12 mouse cellular contexts compared by ENCODE assay signal in the genomic region with DNA sequence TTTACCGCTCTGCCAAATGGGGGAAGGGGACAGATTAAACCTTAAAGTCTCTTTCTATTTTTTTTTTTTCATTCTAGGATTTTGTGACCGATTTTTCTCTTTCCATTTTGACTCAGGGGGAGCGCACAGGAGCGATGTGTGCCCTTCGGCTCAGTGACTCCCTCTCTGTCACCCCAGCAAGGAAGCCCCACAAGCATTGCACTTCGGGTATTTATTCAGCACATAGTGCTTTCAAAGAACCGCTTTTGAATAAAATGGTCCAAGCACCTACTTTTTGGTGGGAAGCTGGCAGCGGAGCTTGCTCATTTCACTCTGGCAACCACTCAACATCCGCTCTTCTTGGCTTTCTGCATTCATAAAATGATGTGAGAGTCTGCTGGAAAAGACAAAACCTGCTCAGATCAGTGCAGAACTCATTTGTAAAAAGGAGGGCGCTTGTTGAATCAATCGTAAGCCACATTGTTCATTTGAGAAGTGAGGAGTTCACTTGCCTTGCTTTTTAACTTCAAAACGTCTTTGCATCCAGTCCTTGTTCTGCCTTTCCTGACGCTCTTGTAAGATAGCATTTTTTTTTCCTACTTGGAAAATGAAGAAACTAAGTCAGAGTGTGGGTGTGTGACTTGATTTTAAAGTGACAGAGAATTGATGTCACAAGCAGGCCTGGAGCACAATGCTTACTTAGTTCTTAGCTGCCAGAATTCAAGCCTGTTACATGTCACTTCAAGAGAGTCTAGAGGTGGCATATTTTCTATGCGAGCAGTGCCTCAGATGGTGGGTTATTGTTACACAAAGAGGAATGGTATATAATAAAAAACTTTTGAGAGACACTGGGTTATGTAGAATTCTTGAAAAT.
DNase-seq lines count a peak whose midpoint lies in the region; ATAC-seq and TF ChIP-seq lines count a peak whose summit lies in the region.
"Had no signal": no experiment of that assay in that cellular context is flagged by ENCODE, and none has a peak within 500 bp of the region (broad histone marks: within the 10 kb centered on the region; RNA-seq: fewer than 3 reads in every experiment).

No protein-coding gene starts in this region.

- no peak for TF ChIP-seq CTCF in forebrain, postnatal 0 days (IDR thresholded peaks at IDR 0.05; ENCODE audit: low read depth)
- TF ChIP-seq CTCF in midbrain, postnatal 0 days (IDR thresholded peaks at IDR 0.05), result no peak
- no peak for TF ChIP-seq CTCF in lung, postnatal 0 days (IDR thresholded peaks at IDR 0.05)

- ATAC-seq in hindbrain, embryonic 14.5 days (ENCODE audit: low FRiP score), result peak; percentile 55; the same call in 1 of the 2 replicates
- peak; percentile 74 for ATAC-seq in forebrain, postnatal 0 days
- ATAC-seq in midbrain, postnatal 0 days (ENCODE audit: low FRiP score), result no peak; the same call in 1 of the 2 replicates
- ATAC-seq in lung, postnatal 0 days, result no peak

- no peak overlapping the region for H3K9ac ChIP-seq in hindbrain, embryonic 14.5 days
- no peak overlapping the region for H3K9ac ChIP-seq in forebrain, postnatal 0 days
- H3K9ac ChIP-seq in midbrain, postnatal 0 days (replicated peaks; ENCODE audit: low read length, poor library complexity, severe bottlenecking), result no peak overlapping the region
- H3K9ac ChIP-seq in lung, postnatal 0 days (replicated peaks; ENCODE audit: low read depth), result no peak overlapping the region
- H3K9ac ChIP-seq: neural tube, embryonic 12.5 days had no signal

- no peak for DNase-seq in hindbrain, embryonic 14.5 days (ENCODE audit: low spot score)
- no peak for DNase-seq in hindbrain, embryonic 10.5 days (ENCODE audit: low spot score)
- DNase-seq in forebrain, postnatal 0 days, result peak; percentile 69
- peak; percentile 41 to 73 for DNase-seq in layer of hippocampus, postnatal 14 days (ENCODE audit: low spot score in 2 of 2)
- peak; percentile 70 for DNase-seq in midbrain, postnatal 0 days (ENCODE audit: low spot score)
- no peak for DNase-seq in lung, postnatal 0 days (ENCODE audit: low spot score)
- no peak for DNase-seq in c-Kit-positive CD71-positive TER-119-positive erythroid progenitor cells, embryonic 14.5 days (ENCODE audit: low spot score)
- DNase-seq in thymus, postnatal 4 days, result no peak
- DNase-seq: cerebellum, adult 11 months; heart, adult 18-20 months had no signal

- no peaks in the 10 kb centered on the region for H3K36me3 ChIP-seq in hindbrain, embryonic 14.5 days (replicated peaks; ENCODE audit: control insufficient read depth, insufficient read depth)
- no peaks in the 10 kb centered on the region for H3K36me3 ChIP-seq in hindbrain, embryonic 10.5 days
- H3K36me3 ChIP-seq in forebrain, postnatal 0 days (ENCODE audit: insufficient read depth), result no peaks in the 10 kb centered on the region
- no peaks in the 10 kb centered on the region for H3K36me3 ChIP-seq in midbrain, postnatal 0 days (ENCODE audit: insufficient read depth, low read length)
- H3K36me3 ChIP-seq in lung, postnatal 0 days (ENCODE audit: insufficient read depth, low read length), result no peaks in the 10 kb centered on the region
- H3K36me3 ChIP-seq: neural tube, embryonic 12.5 days had no signal

- H3K4me2 ChIP-seq in hindbrain, embryonic 14.5 days (replicated peaks), result no peak overlapping the region
- H3K4me2 ChIP-seq in forebrain, postnatal 0 days (ENCODE audit: low read depth), result 0 out of 2 replicates have a peak overlapping the region, but pooled peaks have one; percentile 17
- H3K4me2 ChIP-seq in midbrain, postnatal 0 days (ENCODE audit: low read depth, low read length, poor library complexity, severe bottlenecking), result no peak overlapping the region
- H3K4me2 ChIP-seq in lung, postnatal 0 days (replicated peaks; ENCODE audit: low read depth, low read length), result no peak overlapping the region
- H3K4me2 ChIP-seq: neural tube, embryonic 12.5 days had no signal

- no peaks in the 10 kb centered on the region for H3K9me3 ChIP-seq in hindbrain, embryonic 14.5 days (ENCODE audit: control insufficient read depth, low read length)
- no peaks in the 10 kb centered on the region for H3K9me3 ChIP-seq in hindbrain, embryonic 10.5 days
- no peaks in the 10 kb centered on the region for H3K9me3 ChIP-seq in forebrain, postnatal 0 days (ENCODE audit: low read length)
- no peaks in the 10 kb centered on the region for H3K9me3 ChIP-seq in midbrain, postnatal 0 days (ENCODE audit: low read length)
- H3K9me3 ChIP-seq in lung, postnatal 0 days (ENCODE audit: low read length), result no peaks in the 10 kb centered on the region
- H3K9me3 ChIP-seq: neural tube, embryonic 12.5 days had no signal

- H3K27me3 ChIP-seq in hindbrain, embryonic 14.5 days (ENCODE audit: control insufficient read depth, insufficient read depth, low read length), result no peaks in the 10 kb centered on the region
- no peaks in the 10 kb centered on the region for H3K27me3 ChIP-seq in hindbrain, embryonic 10.5 days (ENCODE audit: insufficient read depth, poor library complexity, severe bottlenecking)
- no peaks in the 10 kb centered on the region for H3K27me3 ChIP-seq in forebrain, postnatal 0 days (ENCODE audit: insufficient read depth, low read length)
- no peaks in the 10 kb centered on the region for H3K27me3 ChIP-seq in midbrain, postnatal 0 days (ENCODE audit: insufficient read depth, low read length)
- H3K27me3 ChIP-seq in lung, postnatal 0 days (replicated peaks; ENCODE audit: insufficient read depth, low read length), result no peaks in the 10 kb centered on the region
- H3K27me3 ChIP-seq: neural tube, embryonic 12.5 days had no signal

- H3K4me1 ChIP-seq in hindbrain, embryonic 14.5 days (replicated peaks; ENCODE audit: control insufficient read depth, insufficient read depth, low read length), result 0 out of 2 replicates have a peak, but pooled peaks cover 4% of the 10 kb centered on the region
- H3K4me1 ChIP-seq in hindbrain, embryonic 10.5 days (replicated peaks), result peaks cover 6% of the 10 kb centered on the region
- no peaks in the 10 kb centered on the region for H3K4me1 ChIP-seq in forebrain, postnatal 0 days (ENCODE audit: insufficient read depth)
- H3K4me1 ChIP-seq in midbrain, postnatal 0 days (ENCODE audit: insufficient read depth, low read length), result no peaks in the 10 kb centered on the region
- peaks cover 14% of the 10 kb centered on the region; the same call in 1 of the 2 replicates for H3K4me1 ChIP-seq in lung, postnatal 0 days (ENCODE audit: insufficient read depth, low read depth, low read length)

- TF ChIP-seq EP300 in lung, postnatal 0 days (IDR thresholded peaks at IDR 0.05), result no peak

- WGBS in hindbrain, embryonic 14.5 days, result 64% methylated on average over 14 of the region's 14 CpGs
- WGBS in hindbrain, embryonic 10.5 days, result 80% methylated on average over 14 of the region's 14 CpGs
- 26% methylated on average over 14 of the region's 14 CpGs for WGBS in forebrain, postnatal 0 days
- WGBS in midbrain, postnatal 0 days, result 58% methylated on average over 14 of the region's 14 CpGs
- 60% methylated on average over 14 of the region's 14 CpGs for WGBS in lung, postnatal 0 days

- H3K4me3 ChIP-seq in hindbrain, embryonic 14.5 days (replicated peaks; ENCODE audit: low read length), result no peak overlapping the region
- H3K4me3 ChIP-seq in hindbrain, embryonic 10.5 days, result no peak overlapping the region
- no peak overlapping the region for H3K4me3 ChIP-seq in forebrain, postnatal 0 days (ENCODE audit: low read depth, low read length)
- no peak overlapping the region for H3K4me3 ChIP-seq in midbrain, postnatal 0 days (ENCODE audit: low read depth, low read length)
- no peak overlapping the region for H3K4me3 ChIP-seq in lung, postnatal 0 days (ENCODE audit: low read depth, low read length)
- H3K4me3 ChIP-seq: neural tube, embryonic 12.5 days had no signal

- no peak overlapping the region; the same call in 1 of the 2 replicates for H3K27ac ChIP-seq in hindbrain, embryonic 14.5 days
- no peak overlapping the region for H3K27ac ChIP-seq in hindbrain, embryonic 10.5 days
- peak overlapping the region; percentile 45; the same call in 1 of the 2 replicates for H3K27ac ChIP-seq in forebrain, postnatal 0 days (ENCODE audit: low read depth, low read length)
- peak overlapping the region; percentile 13; the same call in 1 of the 2 replicates for H3K27ac ChIP-seq in midbrain, postnatal 0 days (ENCODE audit: low read depth, low read length)
- no peak overlapping the region for H3K27ac ChIP-seq in lung, postnatal 0 days (ENCODE audit: low read length)
- H3K27ac ChIP-seq: macrophage; neural tube, embryonic 12.5 days had no signal

Comparison
In these comparisons a context has a peak if more than half of its experiments do, and no peak if none do; other contexts are left out.
1. ATAC-seq: peak in hindbrain, embryonic 14.5 days (single experiment) and forebrain, postnatal 0 days (single experiment); none in midbrain, postnatal 0 days (single experiment) and lung, postnatal 0 days (single experiment).
2. DNase-seq: peak in forebrain, postnatal 0 days (single experiment), layer of hippocampus, postnatal 14 days (2 of 2) and midbrain, postnatal 0 days (single experiment); none in hindbrain, embryonic 14.5 days (single experiment), hindbrain, embryonic 10.5 days (single experiment), lung, postnatal 0 days (single experiment), c-Kit-positive CD71-positive TER-119-positive erythroid progenitor cells, embryonic 14.5 days (single experiment) and thymus, postnatal 4 days (single experiment).
3. H3K27ac ChIP-seq: peak in forebrain, postnatal 0 days (single experiment) and midbrain, postnatal 0 days (single experiment); none in hindbrain, embryonic 14.5 days (single experiment), hindbrain, embryonic 10.5 days (single experiment) and lung, postnatal 0 days (single experiment).